Mouse (Mus musculus) liver, adult 2 months (tissue): ENCODE data around the gene Gltpd2. TPM values are rescaled to one million over a fixed set of nuclear protein-coding genes. Genes with fewer than 3 reads are reported as not detected.

Experiments
- DNase-seq: peaks from one replicate; pipeline ENCODE4 v3.0.0-alpha.2; 2011; ENCODE audit warnings: low read depth, low spot score; ENCODE audit errors: extremely low read depth
- H3K27ac ChIP-seq: fragments of 200-500 bp; replicated peaks from 2 replicates; pipeline ENCODE4 v1.5.1; 2012; ENCODE audit warnings: low read depth, mild to moderate bottlenecking, control low read depth, inconsistent platforms, low read length; ENCODE audit not compliant: insufficient read depth
- H3K27me3 ChIP-seq: fragments of 200-500 bp; 2 replicates; pipeline ENCODE4 v1.6.1; 2012; ENCODE audit warnings: mild to moderate bottlenecking, moderate library complexity, low read length, inconsistent platforms; ENCODE audit not compliant: control insufficient read depth, insufficient read depth
- H3K36me3 ChIP-seq: fragments of 200-500 bp; 2 replicates; pipeline ENCODE4 v1.6.1; 2012; ENCODE audit warnings: low read length, inconsistent platforms; ENCODE audit not compliant: control insufficient read depth, insufficient read depth
- H3K4me1 ChIP-seq: fragments of 200-500 bp; 2 replicates; pipeline ENCODE4 v1.6.1; 2011; ENCODE audit warnings: low read length; ENCODE audit not compliant: control insufficient read depth, insufficient read depth
- H3K4me3 ChIP-seq: fragments of 200-500 bp; 2 replicates; pipeline ENCODE4 v1.5.1; 2011; ENCODE audit warnings: low read depth, mild to moderate bottlenecking, control low read depth, low read length, moderate library complexity; ENCODE audit not compliant: insufficient read depth
- H3K79me2 ChIP-seq: fragments of 200-500 bp; 2 replicates; pipeline ENCODE4 v1.6.1; 2012; ENCODE audit warnings: inconsistent platforms, mild to moderate bottlenecking, low read length, moderate library complexity; ENCODE audit not compliant: control insufficient read depth, insufficient read depth
- H3K9ac ChIP-seq: fragments of 200-500 bp; 2 replicates; pipeline ENCODE4 v1.6.1; 2012; ENCODE audit warnings: low read depth, mild to moderate bottlenecking, control low read depth, inconsistent platforms, low read length
- CTCF ChIP-seq: fragments of 200-500 bp; IDR thresholded peaks from 2 replicates; pipeline ENCODE4 v1.5.1; 2011; ENCODE audit warnings: low read depth, low read length, control low read depth
- POLR2A ChIP-seq: fragments of 200-500 bp; IDR thresholded peaks from 2 replicates; pipeline ENCODE4 v1.6.1; 2011; ENCODE audit warnings: low read length, control low read depth; ENCODE audit not compliant: insufficient read depth; ENCODE audit errors: extremely low read depth
- WGBS: fragments of 180-500 bp; shearing (Covaris S2); methylation state at CpG from one replicate; pipeline ENCODE4 v1.1.7; 2018; 5-methylcytosine and 5-hydroxymethylcytosine counted together
- polyA plus RNA-seq: library from polyadenylated mRNA; depleted of rRNA; stranded (reverse); fragments of >200 nt; gene quantifications from 2 replicates; pipeline ENCODE4 v1.2.3, GENCODE M21; 2012; rRNA removed
- total RNA-seq: library from RNA; depleted of rRNA; stranded (reverse); fragments of >200 nt; gene quantifications from 2 replicates; pipeline ENCODE4 v1.2.3, GENCODE M21; 2014; rRNA removed

Gene Gltpd2
- total and polyA plus RNA-seq, 2 experiments: 74.9 to 276 TPM

GRCm38 (mm10) chr11:70566586-70566985 is 47.6 kb downstream of the Gltpd2 start:
- TF ChIP-seq CTCF: no peak
- no peak for TF ChIP-seq POLR2A
- Histone ChIP-seq H3K4me1 (peaks cover 19% of the 10 kb centered on the region), H3K27me3 (no peaks in the 10 kb centered on the region), H3K4me3 (no peak overlapping the region), H3K79me2 (peaks cover 46% of the 10 kb centered on the region), H3K9ac (no peak overlapping the region), H3K27ac (no peak overlapping the region), H3K36me3 (no peaks in the 10 kb centered on the region)
- WGBS: 77% methylated on average over 7 of the region's 7 CpGs
- DNase-seq: no peak

Other genes starting within 250 kb of the Gltpd2 start
- gene Alox12e, start 196.6 kb upstream of the Gltpd2 start, total RNA-seq: not detected in 2 replicates
- not detected in 2 replicates for gene Alox12e, start 196.6 kb upstream of the Gltpd2 start, polyA plus RNA-seq
- 0.07 and 0.09 TPM in 2 replicates for gene Alox15, start 167.2 kb upstream of the Gltpd2 start, total RNA-seq
- 0.10 TPM in 1 of 2 replicates, not detected in the other for gene Alox15, start 167.2 kb upstream of the Gltpd2 start, polyA plus RNA-seq
- 3.1 and 3.3 TPM in 2 replicates for gene Pelp1, start 109.2 kb upstream of the Gltpd2 start, total RNA-seq
- gene Pelp1, start 109.2 kb upstream of the Gltpd2 start, polyA plus RNA-seq: 7.7 and 7.9 TPM in 2 replicates
- 9.5 and 11.5 TPM in 2 replicates for gene Arrb2, start 86.6 kb upstream of the Gltpd2 start, total RNA-seq
- 14.7 and 22.2 TPM in 2 replicates for gene Arrb2, start 86.6 kb upstream of the Gltpd2 start, polyA plus RNA-seq
- 11.2 and 13.3 TPM in 2 replicates for gene Med11, start 67.3 kb upstream of the Gltpd2 start, total RNA-seq
- 9.4 and 10.4 TPM in 2 replicates for gene Med11, start 67.3 kb upstream of the Gltpd2 start, polyA plus RNA-seq
- 0.74 and 1.5 TPM in 2 replicates for gene Zmynd15, start 59.8 kb upstream of the Gltpd2 start, total RNA-seq
- gene Zmynd15, start 59.8 kb upstream of the Gltpd2 start, polyA plus RNA-seq: 2.1 and 4.4 TPM in 2 replicates
- 5.7 and 10.2 TPM in 2 replicates for gene Cxcl16, start 59.2 kb upstream of the Gltpd2 start, total RNA-seq
- gene Cxcl16, start 59.2 kb upstream of the Gltpd2 start, polyA plus RNA-seq: 7.2 and 10.2 TPM in 2 replicates
- gene Tm4sf5, start 14.0 kb upstream of the Gltpd2 start, total RNA-seq: not detected in 2 replicates
- not detected in 2 replicates for gene Tm4sf5, start 14.0 kb upstream of the Gltpd2 start, polyA plus RNA-seq
- gene Vmo1, start 4.6 kb upstream of the Gltpd2 start, total RNA-seq: 3.2 and 3.9 TPM in 2 replicates
- 5.5 and 7.3 TPM in 2 replicates for gene Vmo1, start 4.6 kb upstream of the Gltpd2 start, polyA plus RNA-seq
- gene Psmb6, start 6.2 kb downstream of the Gltpd2 start, total RNA-seq: 291 and 298 TPM in 2 replicates
- 312 and 336 TPM in 2 replicates for gene Psmb6, start 6.2 kb downstream of the Gltpd2 start, polyA plus RNA-seq
- gene Gm40193, start 13.7 kb downstream of the Gltpd2 start, total RNA-seq: not detected in 2 replicates
- not detected in 2 replicates for gene Gm40193, start 13.7 kb downstream of the Gltpd2 start, polyA plus RNA-seq
- gene Pld2, start 20.9 kb downstream of the Gltpd2 start, total RNA-seq: 3.3 and 3.8 TPM in 2 replicates
- gene Pld2, start 20.9 kb downstream of the Gltpd2 start, polyA plus RNA-seq: 6.4 and 9.5 TPM in 2 replicates
- gene Mink1, start 43.7 kb downstream of the Gltpd2 start, total RNA-seq: 11.0 and 14.4 TPM in 2 replicates
- gene Mink1, start 43.7 kb downstream of the Gltpd2 start, polyA plus RNA-seq: 38.4 and 51.4 TPM in 2 replicates
- gene 4930544D05Rik, start 96.7 kb downstream of the Gltpd2 start, total RNA-seq: not detected in 2 replicates
- not detected in 2 replicates for gene 4930544D05Rik, start 96.7 kb downstream of the Gltpd2 start, polyA plus RNA-seq
- 0.07 and 0.09 TPM in 2 replicates for gene Chrne, start 100.0 kb downstream of the Gltpd2 start, total RNA-seq
- gene Chrne, start 100.0 kb downstream of the Gltpd2 start, polyA plus RNA-seq: 1.1 and 1.3 TPM in 2 replicates
- gene Gp1ba, start 119.9 kb downstream of the Gltpd2 start, total RNA-seq: 0.07 TPM in 1 of 2 replicates, not detected in the other
- gene Gp1ba, start 119.9 kb downstream of the Gltpd2 start, polyA plus RNA-seq: 0.09 TPM in 1 of 2 replicates, not detected in the other
- 34.3 and 37.7 TPM in 2 replicates for gene Rnf167, start 128.0 kb downstream of the Gltpd2 start, total RNA-seq
- 68.4 and 75.4 TPM in 2 replicates for gene Rnf167, start 128.0 kb downstream of the Gltpd2 start, polyA plus RNA-seq
- 108 and 109 TPM in 2 replicates for gene Slc25a11, start 128.3 kb downstream of the Gltpd2 start, total RNA-seq
- gene Slc25a11, start 128.3 kb downstream of the Gltpd2 start, polyA plus RNA-seq: 113 and 118 TPM in 2 replicates
- 132 and 210 TPM in 2 replicates for gene Pfn1, start 135.4 kb downstream of the Gltpd2 start, total RNA-seq
- 583 and 713 TPM in 2 replicates for gene Pfn1, start 135.4 kb downstream of the Gltpd2 start, polyA plus RNA-seq
- gene Eno3, start 138.0 kb downstream of the Gltpd2 start, total RNA-seq: 3.0 and 3.3 TPM in 2 replicates
- gene Eno3, start 138.0 kb downstream of the Gltpd2 start, polyA plus RNA-seq: 4.0 and 4.5 TPM in 2 replicates
- 29.4 and 31.6 TPM in 2 replicates for gene Spag7, start 150.2 kb downstream of the Gltpd2 start, total RNA-seq
- gene Spag7, start 150.2 kb downstream of the Gltpd2 start, polyA plus RNA-seq: 21.0 and 24.0 TPM in 2 replicates
- 2.3 and 3.0 TPM in 2 replicates for gene Camta2, start 168.9 kb downstream of the Gltpd2 start, total RNA-seq
- 14.7 and 16.9 TPM in 2 replicates for gene Camta2, start 168.9 kb downstream of the Gltpd2 start, polyA plus RNA-seq
- gene Inca1, start 181.0 kb downstream of the Gltpd2 start, total RNA-seq: 14.1 and 18.4 TPM in 2 replicates
- gene Inca1, start 181.0 kb downstream of the Gltpd2 start, polyA plus RNA-seq: 19.5 and 29.9 TPM in 2 replicates
- gene Kif1c, start 181.4 kb downstream of the Gltpd2 start, total RNA-seq: 50.8 and 60.9 TPM in 2 replicates
- 75.6 and 93.7 TPM in 2 replicates for gene Kif1c, start 181.4 kb downstream of the Gltpd2 start, polyA plus RNA-seq
- gene Zfp3, start 245.0 kb downstream of the Gltpd2 start, total RNA-seq: 1.8 and 1.9 TPM in 2 replicates
- 0.47 and 0.87 TPM in 2 replicates for gene Zfp3, start 245.0 kb downstream of the Gltpd2 start, polyA plus RNA-seq